Mouse (Mus musculus) stomach, postnatal 0 days (tissue): ENCODE results near the gene Uckl1.

Experiments used
- CTCF ChIP-seq: IDR thresholded peaks from 2 replicates; pipeline ENCODE4 v1.5.1; 2016; ENCODE audit warnings: antibody characterized with exemption, low read depth, mild to moderate bottlenecking, moderate library complexity
- EP300 ChIP-seq: optimal IDR thresholded peaks from 2 replicates; pipeline ENCODE3; 2016; ENCODE audit warnings: antibody characterized with exemption

GRCm38 (mm10) chr2:181573961-181574360 lies 10.7 kb downstream of the Uckl1 start:
- TF ChIP-seq EP300: no peak
- TF ChIP-seq CTCF: no peak
